Mouse (Mus musculus) stomach, postnatal 0 days (tissue): ENCODE measurements around the gene Nudt1.

Experiments used
- CTCF ChIP-seq: IDR thresholded peaks from 2 replicates; pipeline ENCODE4 v1.5.1; 2016; ENCODE audit warnings: antibody characterized with exemption, low read depth, mild to moderate bottlenecking, moderate library complexity
- EP300 ChIP-seq: optimal IDR thresholded peaks from 2 replicates; pipeline ENCODE3; 2016; ENCODE audit warnings: antibody characterized with exemption

DNA sequence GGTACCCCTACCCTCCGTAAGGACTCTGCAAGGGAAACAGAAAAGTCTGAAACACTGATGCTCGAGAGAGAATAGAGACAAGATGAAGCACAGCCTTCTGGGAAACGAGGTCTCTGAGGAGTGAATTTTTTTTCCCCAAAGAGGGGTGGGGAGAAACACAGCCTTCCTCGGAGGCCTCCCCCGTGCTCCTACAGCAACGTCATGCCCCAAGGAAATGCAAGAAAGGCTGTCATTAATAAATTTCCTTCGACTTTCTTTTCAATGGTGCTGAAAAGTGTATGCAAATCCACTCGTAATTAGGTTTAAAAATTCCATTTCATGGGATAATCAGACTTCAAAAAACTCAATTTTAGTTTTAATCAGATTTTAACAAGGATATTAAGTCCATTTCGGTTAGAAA lies 41.3 kb upstream of the Nudt1 start:
- TF ChIP-seq CTCF (no peak), EP300 (no peak)
